Mouse (Mus musculus) heart, postnatal 0 days (tissue): ENCODE results near the gene Zfand3.

Experiments used
- CTCF ChIP-seq: IDR thresholded peaks from 2 replicates; pipeline ENCODE4 v1.5.1; 2016; ENCODE audit warnings: antibody characterized with exemption, control low read depth, low read depth
- EP300 ChIP-seq: IDR thresholded peaks from 2 replicates; pipeline ENCODE4 v1.6.1; 2016; ENCODE audit warnings: antibody characterized with exemption, low read depth

DNA sequence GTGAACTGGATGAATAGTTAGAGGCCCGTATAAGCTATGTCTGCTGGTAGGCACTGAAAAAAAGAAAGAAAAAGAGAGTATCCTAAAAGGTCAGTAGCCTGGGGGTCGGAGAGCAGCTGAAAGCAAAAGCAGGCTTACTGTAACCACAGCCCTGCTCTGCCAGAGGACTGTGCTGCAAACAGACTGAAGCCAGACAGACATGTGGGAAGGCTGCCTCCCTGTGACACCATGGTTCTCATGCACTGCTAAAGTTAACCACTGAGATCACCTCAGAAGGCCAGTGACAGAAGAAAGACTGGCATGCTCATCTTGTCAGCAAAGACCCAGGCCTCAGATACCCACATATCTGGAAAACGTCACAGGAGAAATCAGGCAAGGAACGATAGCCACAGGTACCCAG is 253.9 kb downstream of the Zfand3 start:
- TF ChIP-seq CTCF: peak; percentile 53
- no peak for TF ChIP-seq EP300
